Mouse (Mus musculus): ENCODE data around the gene Scamp1. TPM values are rescaled to one million over a fixed set of nuclear protein-coding genes. Genes with fewer than 3 reads are reported as not detected.

The Scamp1 gene
- total RNA-seq, 2 experiments from 2014 or later = 19.0 to 22.5 TPM

- DNase-seq = no peak
These were observed 60.6 kb downstream of the Scamp1 start for GRCm38 (mm10) chr13:94224717-94225705.

GRCm38 (mm10) chr13:94223609-94224008 lies 62.0 kb downstream of the Scamp1 start:
- no peak for DNase-seq

GRCm38 (mm10) chr13:94212716-94213115 lies 72.9 kb downstream of the Scamp1 start:
- no peak for DNase-seq

- DNase-seq = no peak
These were observed 73.5 kb downstream of the Scamp1 start for GRCm38 (mm10) chr13:94212179-94212578.

- DNase-seq = no peak
These were observed 74.2 kb downstream of the Scamp1 start for GRCm38 (mm10) chr13:94211236-94212119.

GRCm38 (mm10) chr13:94208892-94209291 lies 76.8 kb downstream of the Scamp1 start:
- DNase-seq = no peak

- no peak for DNase-seq
These were observed 77.7 kb downstream of the Scamp1 start for GRCm38 (mm10) chr13:94207973-94208372.

GRCm38 (mm10) chr13:94205234-94205633 lies 80.4 kb downstream of the Scamp1 start:
- peak; percentile 53 for DNase-seq

GRCm38 (mm10) chr13:94199829-94200228 lies 85.8 kb downstream of the Scamp1 start:
- DNase-seq = no peak

GRCm38 (mm10) chr13:94198616-94199015 lies 87.0 kb downstream of the Scamp1 start:
- no peak for DNase-seq

- no peak for DNase-seq
These were observed 92.4 kb downstream of the Scamp1 start for GRCm38 (mm10) chr13:94193227-94193626.

- DNase-seq = no peak
These were observed 95.3 kb downstream of the Scamp1 start for GRCm38 (mm10) chr13:94190386-94190785.

GRCm38 (mm10) chr13:94188200-94189086 lies 97.2 kb downstream of the Scamp1 start:
- no peak for DNase-seq

- DNase-seq = no peak
These were observed 100.0 kb downstream of the Scamp1 start for GRCm38 (mm10) chr13:94185631-94186030.

- DNase-seq = no peak
These were observed 100.8 kb downstream of the Scamp1 start for GRCm38 (mm10) chr13:94184726-94185456.

GRCm38 (mm10) chr13:94183372-94184021 lies 102.2 kb downstream of the Scamp1 start:
- DNase-seq = no peak

GRCm38 (mm10) chr13:94182026-94182425 lies 103.6 kb downstream of the Scamp1 start:
- no peak for DNase-seq

- DNase-seq = no peak
These were observed 104.9 kb downstream of the Scamp1 start for GRCm38 (mm10) chr13:94180477-94181420.

- peak; percentile 52 for DNase-seq
These were observed 107.1 kb downstream of the Scamp1 start for GRCm38 (mm10) chr13:94178401-94179040.
